Mouse (Mus musculus) intestine, postnatal 0 days (tissue): Measurements from ENCODE around the gene Cbx2. TPM values are rescaled to one million over a fixed set of nuclear protein-coding genes. Genes with fewer than 3 reads are reported as not detected.
A peak's percentile ranks its signal among the peaks of the same experiment; 100 is the strongest.

Experiments used
- ATAC-seq: fragments of 200-750 bp; cut with Nextera tagmentation; 2 replicates; pipeline ENCODE4 v1.8.0; 2017; ENCODE audit warnings: mild to moderate bottlenecking, moderate TSS enrichment, moderate library complexity
- H3K27ac ChIP-seq: fragments of 300-500 bp; sonication (generic); 2 replicates; pipeline ENCODE4 v1.5.1; 2014; ENCODE audit warnings: mild to moderate bottlenecking, low read depth, low read length, moderate library complexity
- H3K27me3 ChIP-seq: fragments of 300-500 bp; sonication (generic); replicated peaks from 2 replicates; pipeline ENCODE4 v1.6.1; 2014; ENCODE audit warnings: low read length, mixed read lengths; ENCODE audit not compliant: control insufficient read depth, insufficient read depth
- H3K36me3 ChIP-seq: fragments of 300-500 bp; sonication (generic); 2 replicates; pipeline ENCODE4 v1.6.1; 2014; ENCODE audit warnings: mild to moderate bottlenecking, moderate library complexity; ENCODE audit not compliant: control insufficient read depth, insufficient read depth
- H3K4me1 ChIP-seq: fragments of 300-500 bp; sonication (generic); replicated peaks from 2 replicates; pipeline ENCODE4 v1.6.1; 2014; ENCODE audit warnings: antibody characterized with exemption, low read length, mixed read lengths; ENCODE audit not compliant: control insufficient read depth, insufficient read depth
- H3K4me2 ChIP-seq: fragments of 300-500 bp; sonication (generic); replicated peaks from 2 replicates; pipeline ENCODE4 v1.6.1; 2014; ENCODE audit warnings: low read depth, mild to moderate bottlenecking, moderate library complexity
- H3K4me3 ChIP-seq: fragments of 300-500 bp; sonication (generic); 2 replicates; pipeline ENCODE4 v1.5.1; 2014; ENCODE audit warnings: low read depth, low read length
- H3K9ac ChIP-seq: fragments of 300-500 bp; sonication (generic); 2 replicates; pipeline ENCODE4 v1.6.1; 2014; ENCODE audit warnings: mild to moderate bottlenecking, low read depth, low read length
- H3K9me3 ChIP-seq: fragments of 300-500 bp; sonication (generic); 2 replicates; pipeline ENCODE4 v1.6.1; 2016; ENCODE audit warnings: mixed run types; ENCODE audit not compliant: control insufficient read depth
- CTCF ChIP-seq: sonication (generic); IDR thresholded peaks from 2 replicates; pipeline ENCODE4 v1.5.1; 2016; ENCODE audit warnings: low read depth, mild to moderate bottlenecking, control low read depth, antibody characterized with exemption, moderate library complexity
- WGBS: fragments of 180-500 bp; shearing (Covaris S2); extraction: QIAGEN DNeasy Blood & Tissue Kit; methylation state at CpG from one replicate; pipeline ENCODE4 v1.1.7; 2014; 5-methylcytosine and 5-hydroxymethylcytosine counted together
- polyA plus RNA-seq: library from polyadenylated mRNA; unstranded; fragments of >200 nt; fragmentation: Nextera tagmentation; extraction: Ambion mirVana; gene quantifications from 2 replicates; pipeline ENCODE4 v1.2.1, GENCODE M21; 2015

Cbx2 gene
- polyA plus RNA-seq, 1 experiment from 2014 or later, result 4.9 TPM

- WGBS, result 19% methylated on average over 21 of the region's 21 CpGs
- Histone ChIP-seq H3K4me3 (peak overlapping the region; percentile 27), H3K4me1 (no peaks in the 10 kb centered on the region; the same call in 1 of the 2 replicates), H3K36me3 (no peaks in the 10 kb centered on the region), H3K27ac (no peak overlapping the region; the same call in 1 of the 2 replicates), H3K27me3 (no peaks in the 10 kb centered on the region), H3K4me2 (peak overlapping the region; percentile 68), H3K9me3 (no peaks in the 10 kb centered on the region), H3K9ac (peak overlapping the region; percentile 31; the same call in 1 of the 2 replicates)
- peak; percentile 50 for TF ChIP-seq CTCF
- peak; percentile 82 for ATAC-seq
Measured at GRCm38 (mm10) chr11:119007461-119008456, 15.0 kb upstream of the Cbx2 start.

- Histone ChIP-seq H3K9ac (no peak overlapping the region), H3K4me1 (no peaks in the 10 kb centered on the region), H3K9me3 (no peaks in the 10 kb centered on the region), H3K27me3 (no peaks in the 10 kb centered on the region), H3K4me2 (no peak overlapping the region), H3K27ac (no peak overlapping the region), H3K4me3 (no peak overlapping the region), H3K36me3 (no peaks in the 10 kb centered on the region)
- WGBS, result 70% methylated on average over 7 of the region's 7 CpGs
- no peak for TF ChIP-seq CTCF
- ATAC-seq, result no peak
Measured at GRCm38 (mm10) chr11:119014455-119014854, 8.3 kb upstream of the Cbx2 start.

DNA sequence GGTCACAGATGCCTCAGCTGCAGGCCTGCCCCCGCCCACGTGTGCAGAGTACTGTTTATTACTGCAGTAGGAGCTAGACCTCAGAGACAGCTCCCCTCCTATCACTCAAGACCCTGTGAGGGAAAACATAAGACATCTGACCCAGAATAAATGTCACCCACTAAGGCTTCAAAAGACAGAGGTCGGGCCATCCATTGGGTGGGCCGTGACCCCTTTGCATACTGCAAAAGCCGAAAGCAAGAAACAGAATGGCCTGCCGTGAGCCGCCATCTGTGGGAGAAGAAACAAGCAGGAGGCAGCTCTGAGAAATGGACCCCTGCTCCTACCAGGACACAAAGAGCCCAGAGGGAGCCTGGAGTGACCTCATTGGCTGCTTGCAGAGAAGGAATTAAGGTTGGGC, 5.3 kb upstream of the Cbx2 start:
- Histone ChIP-seq H3K9me3 (no peaks in the 10 kb centered on the region), H3K27me3 (peaks cover 12% of the 10 kb centered on the region), H3K4me1 (0 out of 2 replicates have a peak, but pooled peaks cover under 1% of the 10 kb centered on the region), H3K27ac (no peak overlapping the region), H3K4me3 (no peak overlapping the region), H3K9ac (no peak overlapping the region), H3K36me3 (no peaks in the 10 kb centered on the region), H3K4me2 (no peak overlapping the region)
- no peak for TF ChIP-seq CTCF
- no peak for ATAC-seq
- WGBS, result 82% methylated on average over 7 of the region's 7 CpGs

DNA sequence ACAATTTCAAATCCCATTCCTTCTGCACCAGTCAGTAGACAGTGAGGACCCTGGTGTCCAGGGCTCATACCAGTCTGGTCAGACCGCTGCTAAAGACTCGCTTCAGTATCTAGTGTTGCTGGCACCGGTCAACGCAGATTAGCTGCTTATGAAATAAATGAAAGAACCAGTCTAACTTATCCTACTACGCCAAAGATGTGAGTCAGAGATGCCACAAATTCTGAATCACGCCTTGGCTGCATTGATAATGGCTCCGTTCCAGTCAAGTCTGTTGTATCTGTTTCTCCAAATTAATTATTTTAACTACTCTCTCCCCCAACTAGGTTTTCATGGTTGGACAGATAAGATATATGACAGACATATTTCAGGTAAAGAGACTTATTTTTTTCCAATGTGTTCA, 1.6 kb upstream of the Cbx2 start:
- Histone ChIP-seq H3K9ac (no peak overlapping the region), H3K27ac (no peak overlapping the region), H3K9me3 (no peaks in the 10 kb centered on the region), H3K4me2 (no peak overlapping the region), H3K36me3 (no peaks in the 10 kb centered on the region), H3K27me3 (peaks cover 12% of the 10 kb centered on the region), H3K4me1 (peaks cover 11% of the 10 kb centered on the region), H3K4me3 (no peak overlapping the region)
- WGBS, result 90% methylated on average over 7 of the region's 7 CpGs
- no peak for ATAC-seq
- TF ChIP-seq CTCF, result no peak

GRCm38 (mm10) chr11:119022068-119022894, 481 bp upstream of the Cbx2 start:
- no peak; the same call in 1 of the 2 replicates for ATAC-seq
- Histone ChIP-seq H3K9me3 (no peaks in the 10 kb centered on the region), H3K9ac (peak overlapping the region; percentile 65; the same call in 1 of the 2 replicates), H3K4me2 (peak overlapping the region; percentile 97), H3K27me3 (peaks cover 12% of the 10 kb centered on the region), H3K27ac (no peak overlapping the region), H3K4me3 (peak overlapping the region; percentile 85), H3K36me3 (peaks cover 9% of the 10 kb centered on the region), H3K4me1 (peaks cover 11% of the 10 kb centered on the region)
- TF ChIP-seq CTCF, result peak; percentile 72
- 3% methylated on average over 42 of the region's 42 CpGs for WGBS

GRCm38 (mm10) chr11:119023616-119023980, 836 bp downstream of the Cbx2 start:
- H3K27me3 ChIP-seq, result peaks cover 12% of the 10 kb centered on the region
- peak overlapping the region; percentile 65 for H3K9ac ChIP-seq
- peak overlapping the region; percentile 85 for H3K4me3 ChIP-seq
- H3K36me3 ChIP-seq, result peaks cover 22% of the 10 kb centered on the region
- H3K4me2 ChIP-seq, result peak overlapping the region; percentile 97
- no peaks in the 10 kb centered on the region for H3K9me3 ChIP-seq
- 0 out of 2 replicates have a peak overlapping the region, but pooled peaks have one; percentile 54 for H3K27ac ChIP-seq
- TF ChIP-seq CTCF, result no peak
- peaks cover 11% of the 10 kb centered on the region for H3K4me1 ChIP-seq
- no peak for ATAC-seq
- 3% methylated on average over 15 of the region's 15 CpGs for WGBS
